Mouse (Mus musculus): ENCODE measurements around the gene Trp53rka. TPM values are rescaled to one million over a fixed set of nuclear protein-coding genes. Genes with fewer than 3 reads are reported as not detected.

The Trp53rka gene
- polyA plus RNA-seq, 1 experiment from 2014 or later = 22.7 TPM

DNA sequence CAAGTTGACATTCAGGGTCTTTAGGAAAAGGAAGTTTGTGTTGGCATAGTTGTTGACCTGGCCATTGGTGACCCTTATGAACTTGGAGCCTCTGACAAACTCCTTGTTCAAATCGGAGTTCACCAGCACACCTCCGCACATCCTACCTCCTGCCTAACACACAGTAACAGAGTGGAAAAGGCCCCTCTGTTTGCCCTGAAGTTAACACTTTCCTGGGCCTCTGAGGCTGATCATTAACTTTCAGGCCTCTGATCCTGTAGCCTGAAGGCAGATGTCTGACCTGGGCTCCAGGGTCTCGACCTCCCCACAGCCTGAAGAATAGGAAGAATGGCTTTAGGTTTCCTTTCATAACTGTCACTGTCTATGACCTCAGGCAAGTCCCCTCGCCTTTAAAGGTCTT lies 51.5 kb downstream of the Trp53rka start:
- no peak overlapping the region for H3K27ac ChIP-seq (replicated peaks in 1 of 2; ENCODE audit: control insufficient read depth in 1 of 2, insufficient read depth in 1 of 2, low read depth in 2 of 2, low read length in 2 of 2)
- 63% methylated on average over 4 of the region's 4 CpGs for WGBS
- no peaks in the 10 kb centered on the region for H3K36me3 ChIP-seq (ENCODE audit: control insufficient read depth, insufficient read depth, low read length)
- no peaks in the 10 kb centered on the region for H3K9me3 ChIP-seq (ENCODE audit: control insufficient read depth, low read length)
- H3K4me3 ChIP-seq (ENCODE audit: control insufficient read depth in 1 of 2, insufficient read depth in 1 of 2, low read depth in 1 of 2, low read length in 2 of 2) = no peak overlapping the region
- H3K4me2 ChIP-seq (ENCODE audit: low read length) = no peak overlapping the region
- H3K27me3 ChIP-seq (ENCODE audit: control insufficient read depth, insufficient read depth, low read length) = no peaks in the 10 kb centered on the region
- no peaks in the 10 kb centered on the region for H3K4me1 ChIP-seq (ENCODE audit: control insufficient read depth in 2 of 2, insufficient read depth in 2 of 2, low read length in 2 of 2)
- no peak for ATAC-seq (ENCODE audit: insufficient number of reproducible peaks, insufficient read depth, low FRiP score, low read depth)
- H3K9ac ChIP-seq (ENCODE audit: low read length) = no peak overlapping the region

Other genes with a start within 250 kb of the Trp53rka start
- 34.0 and 38.0 TPM in 2 replicates for gene Slc35c2, start 205.5 kb downstream of the Trp53rka start, polyA plus RNA-seq (2014; fragmentation: Nextera tagmentation; extraction: Ambion mirVana)
- gene Elmo2, start 166.8 kb downstream of the Trp53rka start, polyA plus RNA-seq (2014; fragmentation: Nextera tagmentation; extraction: Ambion mirVana) = 40.1 and 44.9 TPM in 2 replicates
- gene Zfp663, start 124.6 kb downstream of the Trp53rka start, polyA plus RNA-seq (2014; fragmentation: Nextera tagmentation; extraction: Ambion mirVana) = 0.39 TPM in 1 of 2 replicates, not detected in the other
- 6.6 and 6.7 TPM in 2 replicates for gene Zfp334, start 105.1 kb downstream of the Trp53rka start, polyA plus RNA-seq (2014; fragmentation: Nextera tagmentation; extraction: Ambion mirVana)
- gene Ocstamp, start 92.9 kb downstream of the Trp53rka start, polyA plus RNA-seq (2014; fragmentation: Nextera tagmentation; extraction: Ambion mirVana) = not detected in 2 replicates
- gene Slc13a3, start 20.1 kb downstream of the Trp53rka start, polyA plus RNA-seq (2014; fragmentation: Nextera tagmentation; extraction: Ambion mirVana) = 0.11 and 0.26 TPM in 2 replicates
- 4.0 and 4.2 TPM in 2 replicates for gene Slc2a10, start 10.5 kb upstream of the Trp53rka start, polyA plus RNA-seq (2014; fragmentation: Nextera tagmentation; extraction: Ambion mirVana)
- gene Eya2, start 101.7 kb upstream of the Trp53rka start, polyA plus RNA-seq (2014; fragmentation: Nextera tagmentation; extraction: Ambion mirVana) = 0.23 and 0.76 TPM in 2 replicates